Mouse (Mus musculus) lung, postnatal 25 days (tissue): ENCODE data around the gene Zfp872.
"Not testable (repeated sequence)": the region's sequence is repeated elsewhere in the genome, so short reads cannot be mapped to it uniquely, and the experiment has no call there.

Source experiments
- DNase-seq: peaks from one replicate; pipeline ENCODE4 v3.0.0; 2022; ENCODE audit warnings: low spot score

Zfp872 gene

DNA sequence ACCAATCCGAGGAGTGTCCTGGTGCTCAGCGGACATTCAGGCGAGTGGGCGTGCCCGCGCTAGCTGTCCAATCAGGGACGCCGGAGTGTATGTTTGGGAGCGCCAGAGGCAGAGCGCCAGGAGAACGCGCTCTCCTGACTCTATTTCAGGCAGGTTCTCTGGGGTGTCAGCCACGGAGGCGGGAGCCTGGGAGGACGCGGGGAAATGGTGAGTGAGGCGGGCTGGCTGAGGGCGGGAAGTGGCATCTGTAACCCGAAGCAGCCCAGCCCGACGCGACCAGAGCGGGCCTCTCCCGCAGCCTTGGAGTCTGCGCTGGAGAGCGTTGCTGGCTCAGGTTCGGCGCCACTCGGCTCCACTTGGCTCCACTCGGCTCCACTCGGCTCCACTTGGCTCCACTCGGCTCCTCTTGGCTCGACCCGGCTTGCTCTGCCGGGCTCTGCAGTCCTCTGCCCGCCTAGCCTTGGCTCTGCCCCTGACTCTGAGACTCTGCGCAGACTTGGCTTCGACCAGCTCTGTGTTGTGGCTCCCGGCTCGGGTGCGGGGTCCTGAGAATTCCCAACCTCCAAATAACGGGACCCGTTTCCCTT lies at the start of gene Zfp872:
TSS of gene Zfp872 (plus strand) at position 66 of the 587 bp plus-strand sequence.
- DNase-seq: peak; percentile 50

DNA sequence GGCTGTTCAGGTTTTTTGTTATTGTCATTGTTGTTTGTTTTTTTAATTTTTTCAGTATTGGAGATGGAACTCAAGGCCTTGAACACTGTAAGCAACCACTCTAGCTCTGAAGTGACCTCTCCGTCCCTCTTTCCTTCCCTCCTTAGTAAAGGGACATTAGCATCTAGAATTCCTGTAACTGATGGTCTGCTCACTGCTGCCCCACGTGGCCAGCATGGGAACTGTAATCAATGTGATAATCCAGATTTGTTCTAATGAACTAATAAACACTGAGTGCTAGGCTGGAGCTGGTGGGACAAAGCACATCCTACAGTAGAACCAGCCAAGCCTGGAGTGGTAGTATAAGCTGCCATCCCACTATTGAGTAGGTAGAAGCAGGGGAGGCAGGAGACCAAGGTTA lies 49.4 kb upstream of the Zfp872 start:
- DNase-seq: no peak

DNA sequence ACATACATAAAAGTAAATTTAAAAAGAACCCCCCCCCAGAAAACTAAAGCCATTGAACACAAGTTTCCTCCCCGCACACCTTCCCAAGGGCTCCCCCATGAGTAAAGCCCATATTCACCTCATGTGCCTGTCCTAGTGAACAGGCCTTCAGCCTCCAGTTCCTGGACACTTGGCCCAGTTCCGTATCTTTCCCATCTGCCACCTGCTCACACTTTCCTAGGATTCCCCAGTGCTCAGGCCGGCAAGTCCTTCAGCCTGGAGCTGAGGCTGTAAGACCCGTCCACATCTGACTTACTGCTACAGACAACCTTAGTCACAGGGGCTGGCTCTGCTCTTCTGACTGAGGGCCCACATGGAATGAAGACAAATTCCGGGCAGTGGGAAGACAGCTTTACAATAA lies 48.1 kb upstream of the Zfp872 start:
- no peak for DNase-seq

DNA sequence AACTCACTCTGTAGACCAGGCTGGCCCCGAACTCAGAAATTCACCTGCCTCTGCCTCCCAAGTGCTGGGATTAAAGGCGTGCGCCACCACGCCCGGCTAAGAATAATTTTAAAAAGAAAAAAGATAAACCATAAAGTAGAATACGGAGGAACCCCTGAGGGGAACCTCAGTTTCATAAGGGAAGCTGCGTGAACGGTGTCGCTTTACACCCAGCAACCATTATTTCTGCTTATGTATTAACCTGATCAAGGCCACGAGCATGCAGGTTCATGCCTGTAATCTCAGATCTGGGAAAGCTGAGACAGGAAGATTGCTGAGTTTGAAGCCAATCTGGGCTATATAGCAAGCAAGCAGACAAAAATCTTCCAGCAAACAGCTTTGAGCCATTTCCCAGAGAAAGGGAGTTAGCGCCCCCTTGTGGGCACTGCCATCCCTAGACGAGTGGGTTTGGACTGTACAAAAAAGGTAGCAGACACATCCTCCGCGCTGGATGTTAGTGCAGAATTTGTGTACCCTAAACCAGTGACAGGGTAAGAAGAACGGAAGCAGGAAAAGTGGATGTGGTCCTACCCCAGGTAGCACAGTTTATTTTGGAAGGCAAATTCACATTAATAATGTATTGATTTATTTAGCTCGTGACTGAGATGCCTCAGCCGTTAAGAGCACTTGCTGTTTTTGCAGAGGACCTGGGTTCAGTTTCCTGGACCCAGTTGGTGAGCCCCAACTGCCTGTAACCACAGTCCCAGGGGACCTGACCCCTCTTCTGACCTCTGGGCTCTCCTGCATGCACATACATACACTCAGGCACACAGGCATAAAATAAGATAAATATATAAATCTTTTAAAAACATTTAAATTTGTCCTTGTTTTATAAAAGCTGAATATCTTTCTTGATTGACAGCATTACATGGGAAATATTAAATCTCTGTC lies 44.5 kb upstream of the Zfp872 start:
- peak; percentile 88 for DNase-seq

GRCm38 (mm10) chr9:22144304-22144965 lies 43.5 kb upstream of the Zfp872 start:
- DNase-seq: no peak

DNA sequence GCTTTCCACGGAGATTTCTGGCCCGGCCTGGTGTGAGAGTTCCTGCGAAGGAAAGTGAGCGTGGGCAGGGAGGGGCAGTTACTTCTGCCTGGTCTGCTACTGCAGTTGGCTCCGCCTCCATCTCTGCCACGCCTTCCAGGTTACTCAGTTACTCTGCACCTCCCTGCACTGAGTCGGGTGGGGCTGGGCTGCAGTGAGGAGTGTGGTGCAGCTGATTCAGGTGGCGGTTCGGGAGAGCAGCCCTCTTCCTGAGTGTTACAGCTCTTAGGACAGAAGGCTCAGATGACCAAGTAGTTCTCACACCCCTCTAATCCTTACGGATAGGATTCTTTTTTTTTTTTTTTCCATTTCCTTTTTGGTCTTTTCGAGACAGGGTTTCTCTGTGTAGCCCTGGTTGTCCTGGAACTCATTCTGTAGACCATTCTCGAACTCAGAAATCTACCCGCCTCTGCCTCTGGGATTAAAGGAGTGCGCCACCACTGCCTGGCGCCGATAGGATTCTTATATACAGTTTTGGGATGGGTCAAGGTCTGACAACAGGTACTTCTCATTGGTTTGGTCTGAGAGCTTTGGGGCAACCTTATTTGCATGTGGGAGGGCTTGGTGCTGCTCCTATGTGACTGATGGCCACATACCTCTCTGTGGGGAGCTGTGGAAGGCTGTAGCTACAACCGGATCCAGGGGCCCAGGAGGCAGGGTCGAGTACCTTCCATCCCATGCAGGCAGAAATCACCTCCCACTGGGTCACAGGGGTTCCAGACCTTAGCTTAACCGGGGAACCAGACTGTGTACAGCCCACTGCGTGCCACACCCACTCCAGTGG lies 38.3 kb upstream of the Zfp872 start:
- DNase-seq: peak; percentile 35

- not testable (repeated sequence) for DNase-seq
These were observed 37.6 kb upstream of the Zfp872 start for GRCm38 (mm10) chr9:22150249-22150693.

- no peak for DNase-seq
These were observed 36.9 kb upstream of the Zfp872 start for GRCm38 (mm10) chr9:22150946-22151345.

DNA sequence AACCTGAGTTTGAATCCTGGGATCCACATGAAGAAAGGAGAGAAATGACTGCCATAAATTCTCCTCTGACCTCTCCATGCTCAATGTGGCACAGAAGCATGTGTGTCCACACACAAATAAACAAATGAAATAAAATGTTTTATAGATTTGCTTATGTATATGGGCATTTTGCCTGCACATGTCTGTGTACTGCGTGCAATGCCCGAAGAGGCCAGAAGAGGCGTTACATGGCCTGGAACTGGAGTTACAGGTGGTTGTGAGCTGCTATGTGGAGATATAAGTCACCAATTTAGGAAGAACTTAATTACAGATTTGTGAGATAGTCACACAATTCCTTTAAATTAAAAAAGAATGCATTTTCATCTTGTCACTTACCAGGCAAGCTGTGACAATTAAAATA lies 34.1 kb upstream of the Zfp872 start:
- no peak for DNase-seq

DNA sequence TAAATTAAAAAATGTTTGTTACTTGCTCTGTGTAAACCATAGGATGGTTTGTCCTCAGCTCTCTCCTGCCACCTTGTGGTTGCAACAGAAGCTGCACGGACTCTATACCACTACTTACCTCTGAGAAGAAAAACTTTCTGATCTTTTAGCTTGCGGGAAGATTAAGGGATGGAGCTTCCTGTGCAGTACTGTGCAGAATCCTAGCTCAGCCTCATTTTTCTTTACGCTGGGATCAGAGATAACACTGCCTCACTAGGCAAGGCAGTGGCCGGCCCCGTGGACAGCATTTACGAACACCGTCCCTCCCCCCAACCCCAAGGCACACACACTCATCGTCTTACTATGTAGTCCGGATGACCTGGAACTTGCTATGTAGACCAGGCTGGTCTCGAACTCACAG lies 32.3 kb upstream of the Zfp872 start:
- DNase-seq: peak; percentile 80

DNA sequence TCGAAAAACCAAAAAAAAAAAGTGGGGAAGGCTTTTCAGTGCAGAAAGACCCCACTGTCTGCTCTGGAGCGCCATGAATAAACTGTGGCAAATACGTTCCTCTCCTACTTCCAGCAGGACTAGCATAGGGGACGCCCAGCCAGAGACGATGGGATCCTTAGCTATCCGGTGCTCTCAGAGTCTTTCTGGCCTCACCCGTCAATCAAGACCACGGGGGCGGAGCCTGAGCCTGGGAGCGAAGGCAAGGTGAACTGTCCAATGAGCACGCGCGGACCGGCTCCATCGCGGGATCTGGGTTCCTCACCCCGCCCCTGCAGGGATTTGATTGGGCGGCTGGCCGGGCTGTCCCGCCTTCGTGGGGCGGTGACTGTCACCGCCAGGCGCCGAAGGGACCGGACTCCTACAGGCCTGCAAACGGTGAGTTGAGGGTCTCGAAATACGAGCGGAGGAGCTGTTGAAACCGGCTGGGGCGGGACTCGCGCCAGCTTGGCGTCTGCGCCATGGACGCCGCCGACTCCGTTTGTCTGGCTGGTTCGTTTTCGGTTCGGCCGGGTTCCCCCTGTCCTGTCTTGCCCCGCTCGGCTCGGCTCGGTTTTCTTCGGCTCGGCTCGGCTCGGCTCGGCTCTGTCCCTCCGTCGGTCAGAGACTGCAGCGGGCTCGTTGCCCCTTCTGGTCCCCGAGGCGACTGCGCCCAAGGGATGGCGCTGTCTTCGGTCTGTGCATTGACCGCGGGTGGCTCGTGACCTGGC lies 31.2 kb upstream of the Zfp872 start, which contains the start of gene Pigyl:
TSS of gene Pigyl (plus strand) at position 350 of the 749 bp plus-strand sequence.
- DNase-seq: peak; percentile 99

DNA sequence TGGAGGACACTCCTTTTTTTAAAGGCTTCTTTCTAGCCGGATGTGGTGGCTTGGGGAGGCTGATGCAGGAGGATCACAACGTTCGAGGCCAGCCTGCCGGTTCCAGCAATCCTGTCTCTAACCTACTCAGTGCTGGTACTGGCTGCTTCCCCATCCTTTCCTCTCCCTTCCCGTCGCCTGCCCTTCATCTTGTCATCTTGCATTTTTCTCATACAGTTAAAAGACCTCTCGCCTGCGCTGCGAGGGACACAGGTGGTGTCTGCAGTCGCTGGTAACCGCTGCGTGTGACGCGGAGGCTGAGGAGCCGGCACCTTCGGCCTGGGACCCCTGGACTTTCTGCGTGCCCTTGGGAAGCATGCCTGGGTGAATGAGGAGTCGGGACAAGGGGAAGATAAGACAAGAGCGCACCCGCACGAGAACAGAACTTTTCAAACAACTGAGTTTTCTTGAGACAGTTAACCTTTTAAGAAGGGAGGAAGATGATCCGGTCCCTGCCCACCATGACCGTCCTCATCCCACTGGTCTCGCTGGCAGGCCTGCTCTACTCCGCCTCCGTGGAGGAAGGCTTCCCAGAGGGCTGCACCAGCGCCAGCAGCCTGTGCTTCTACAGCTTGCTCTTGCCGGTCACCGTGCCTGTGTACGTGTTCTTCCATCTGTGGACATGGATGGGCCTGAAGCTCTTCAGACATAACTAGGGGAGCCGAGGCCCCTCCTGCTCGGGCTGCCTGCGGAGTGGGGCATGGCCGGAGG lies 30.2 kb upstream of the Zfp872 start:
- no peak for DNase-seq

DNA sequence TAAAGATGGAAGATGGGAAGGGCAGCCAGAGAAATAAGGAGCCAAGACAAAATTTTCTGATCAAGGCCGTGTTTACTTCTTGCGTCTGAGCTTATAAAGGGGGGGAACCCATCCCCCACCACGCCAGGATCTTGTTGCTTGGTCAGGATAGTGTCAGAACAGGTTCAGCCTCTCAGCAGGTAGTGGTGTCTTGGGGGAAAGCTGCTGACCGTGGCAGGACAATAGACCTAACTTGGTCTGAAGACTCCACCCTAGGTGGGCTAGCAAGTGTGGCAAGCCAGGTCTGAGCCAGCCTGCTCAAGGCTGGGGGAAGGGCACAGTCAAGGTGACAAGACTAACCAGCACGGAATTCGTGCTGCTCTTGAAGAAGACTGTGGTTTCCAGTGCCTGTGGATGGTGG lies 26.6 kb upstream of the Zfp872 start:
- no peak for DNase-seq

DNA sequence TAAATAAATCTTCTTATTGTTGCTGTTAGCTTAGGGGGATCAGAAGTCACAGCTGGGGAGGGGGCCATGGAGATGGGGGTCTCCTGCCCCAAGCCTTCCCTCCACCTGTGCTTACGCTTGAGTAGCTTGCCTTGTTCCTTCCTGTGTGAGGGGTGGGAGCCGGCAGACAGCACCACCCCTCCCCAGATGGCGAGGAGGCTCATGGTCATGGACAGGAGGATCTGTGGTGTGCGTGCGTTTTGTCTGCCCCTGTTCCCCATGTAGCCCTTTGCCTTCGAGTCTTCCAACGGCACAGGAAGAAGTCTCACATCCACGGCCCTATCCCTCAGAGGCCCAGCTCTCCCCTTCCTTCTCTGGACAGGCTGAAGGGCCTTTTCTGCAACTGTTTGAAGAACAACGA lies 25.6 kb upstream of the Zfp872 start:
- DNase-seq: no peak

DNA sequence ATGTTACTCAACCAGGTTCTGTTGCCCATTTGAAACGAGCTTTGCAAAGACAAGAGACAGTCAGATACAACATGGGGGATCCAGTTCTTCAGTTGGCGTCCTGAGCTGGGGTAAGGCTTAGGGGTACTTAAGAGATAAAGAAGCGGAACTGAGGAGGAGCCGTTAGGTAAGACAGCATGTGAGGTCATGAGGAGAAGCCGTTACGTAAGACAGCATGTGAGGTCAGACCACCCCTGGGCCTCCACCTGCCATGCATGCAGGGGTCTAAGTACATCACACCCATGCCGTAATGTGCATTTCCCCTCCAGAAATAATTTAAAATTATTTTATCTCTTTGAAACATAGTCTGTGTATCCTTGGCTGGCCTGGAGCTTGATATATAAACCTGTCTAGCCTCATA lies 25.0 kb upstream of the Zfp872 start:
- DNase-seq: no peak

DNA sequence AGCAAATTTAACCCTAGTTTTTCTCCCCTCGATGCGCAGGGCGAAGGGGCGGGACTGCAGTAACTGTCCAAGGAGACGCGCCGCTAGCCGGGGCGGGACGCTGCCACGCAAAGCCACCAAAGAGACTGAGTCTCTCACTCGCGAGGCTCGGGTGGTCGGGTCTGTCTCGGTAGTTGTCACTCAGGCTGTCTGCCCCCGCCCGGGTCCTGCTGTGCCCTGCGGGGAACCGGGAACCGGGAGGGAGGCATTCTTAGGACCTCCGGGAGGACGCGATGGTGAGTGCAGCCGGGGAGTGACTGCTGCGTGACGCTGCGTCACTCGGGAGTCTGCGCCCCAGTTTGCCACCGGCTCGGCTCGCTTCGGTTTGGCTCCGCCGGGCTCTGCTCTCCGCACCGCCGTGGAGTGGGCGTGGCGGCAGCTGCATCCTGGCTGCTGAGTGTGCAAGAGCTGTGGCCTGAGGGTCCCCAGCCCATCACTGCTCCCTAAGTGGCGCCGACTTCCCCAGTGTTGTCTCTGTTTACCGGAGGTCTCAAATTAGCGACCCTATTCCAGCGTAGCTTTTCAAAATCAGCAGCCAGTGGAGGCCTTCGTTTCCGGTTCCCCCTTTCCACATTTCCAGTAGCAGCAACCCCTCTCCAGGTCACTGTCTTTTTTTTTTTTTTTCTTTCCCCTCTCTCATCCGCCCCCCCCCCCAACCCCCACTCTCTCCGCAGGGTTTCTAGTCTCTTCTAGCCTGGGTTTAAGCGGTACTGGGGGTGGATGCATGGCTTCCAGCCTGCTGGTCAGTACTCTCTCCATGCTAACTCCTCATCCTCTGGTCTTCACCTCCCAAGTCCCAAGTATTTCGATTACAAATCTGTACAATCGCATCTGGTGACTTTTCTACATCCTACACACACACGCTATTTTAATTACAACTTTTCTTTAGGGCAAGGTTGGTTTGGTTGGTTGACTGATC lies 22.9 kb upstream of the Zfp872 start:
- DNase-seq: no peak

GRCm38 (mm10) chr9:22165964-22166363 lies 21.9 kb upstream of the Zfp872 start:
- DNase-seq: no peak

DNA sequence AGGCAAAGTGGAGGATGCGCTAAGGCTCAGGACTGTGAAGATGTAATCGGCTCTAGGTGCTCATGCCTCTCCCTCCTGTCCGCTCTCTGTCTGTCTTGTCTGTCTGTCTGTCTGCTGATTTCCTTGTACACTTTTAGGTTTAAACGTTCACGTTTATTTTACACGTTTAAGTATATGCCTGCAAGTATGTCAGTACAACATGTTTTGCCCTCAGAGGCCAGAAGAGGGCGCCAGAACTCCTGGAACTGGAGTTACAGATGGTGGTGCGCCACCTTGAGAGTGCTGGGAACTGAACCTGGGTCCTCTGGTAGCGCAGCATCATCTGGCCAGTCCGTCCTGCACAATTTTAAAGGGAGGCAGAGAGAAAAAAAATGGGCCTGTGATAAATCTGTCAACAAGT lies 21.2 kb upstream of the Zfp872 start:
- no peak for DNase-seq

DNA sequence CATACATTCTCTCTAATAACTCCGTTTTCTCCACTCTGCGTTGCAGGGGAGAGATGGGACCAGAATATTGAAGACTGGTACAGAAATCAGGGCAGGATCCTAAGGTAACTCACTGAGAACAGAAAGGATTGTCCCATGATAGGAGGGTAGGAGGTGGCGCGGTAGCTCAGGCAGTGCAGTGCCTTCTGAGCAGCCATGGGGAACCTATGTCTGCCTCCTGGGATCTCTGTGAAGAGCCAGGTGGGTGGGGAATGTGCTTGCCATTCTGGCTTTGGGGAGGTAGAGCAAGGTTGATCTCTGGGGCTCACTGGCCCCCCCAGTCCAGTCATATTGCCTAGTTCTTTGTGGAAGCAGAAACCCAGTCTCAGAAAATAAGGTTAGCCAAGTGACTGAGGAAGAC lies 20.1 kb upstream of the Zfp872 start:
- DNase-seq: no peak
